Mouse (Mus musculus): ENCODE measurements at regions not wholly inside any gene's neighbourhood (a gene's known extent, or its start where the extent isn't known, plus 50 kb on each side); places are given as distances from the start of the nearest gene placed in this dataset.

DNA sequence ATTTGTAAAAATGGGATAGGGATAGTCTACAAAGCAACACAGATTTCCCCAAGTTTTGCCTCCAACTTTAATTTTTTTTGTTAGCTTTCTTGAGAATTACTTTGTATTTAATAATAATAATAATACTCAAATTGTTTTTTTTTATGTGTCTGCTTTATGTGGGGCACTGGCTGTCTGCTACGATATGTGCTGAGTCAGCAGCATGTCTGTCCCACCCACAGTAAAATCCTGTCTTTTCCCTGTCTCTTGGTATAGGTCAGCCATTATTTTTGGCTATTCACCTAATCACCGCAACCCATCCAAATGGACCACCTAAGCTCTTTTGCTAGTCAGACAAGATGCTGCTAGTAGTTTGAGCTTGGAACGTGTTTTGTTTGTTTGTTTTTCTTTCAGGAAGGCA lies 473.0 kb downstream of the Hs3st4 start:
- no peaks in the 10 kb centered on the region for H3K4me1 ChIP-seq (ENCODE audit: control insufficient read depth, insufficient read depth, low read length)
- H3K9me3 ChIP-seq (ENCODE audit: control insufficient read depth, low read length) = no peaks in the 10 kb centered on the region
- DNase-seq (ENCODE audit: low spot score) (no peak), ATAC-seq (ENCODE audit: insufficient read depth, low FRiP score, low TSS enrichment) (no peak)
- WGBS = 84% methylated on average over 3 of the region's 3 CpGs
- no peak overlapping the region for H3K4me2 ChIP-seq (ENCODE audit: low read depth)
- H3K27ac ChIP-seq (ENCODE audit: low read depth, low read length) = no peak overlapping the region
- H3K9ac ChIP-seq (ENCODE audit: low read length) = no peak overlapping the region
- H3K4me3 ChIP-seq (ENCODE audit: low read depth, low read length) = no peak overlapping the region
- H3K36me3 ChIP-seq (ENCODE audit: control insufficient read depth, insufficient read depth, low read length) = no peaks in the 10 kb centered on the region
- no peaks in the 10 kb centered on the region for H3K27me3 ChIP-seq (ENCODE audit: control insufficient read depth, insufficient read depth, low read length)

DNA sequence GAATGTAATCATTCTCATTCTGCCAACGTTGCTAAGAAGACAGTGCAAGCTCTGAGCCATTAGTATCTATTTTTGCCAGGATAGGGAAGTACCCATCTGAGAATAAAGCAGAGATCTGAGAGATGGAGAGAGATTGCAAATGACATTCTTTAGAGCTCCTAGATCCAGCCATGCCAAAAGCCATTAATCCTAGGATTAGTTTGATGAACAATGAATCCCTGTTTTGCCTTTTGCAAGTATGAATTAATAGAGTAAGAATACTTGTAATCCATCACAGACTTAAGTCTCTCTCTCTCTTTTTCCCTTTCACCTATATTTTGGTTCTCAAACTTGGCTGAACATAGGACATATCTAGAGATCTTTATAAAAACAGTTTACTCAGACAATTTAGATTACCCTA lies 504.7 kb downstream of the Hs3st4 start:
- H3K4me3 ChIP-seq (ENCODE audit: low read depth, low read length) = no peak overlapping the region
- H3K27me3 ChIP-seq (ENCODE audit: control insufficient read depth, insufficient read depth, low read length) = no peaks in the 10 kb centered on the region
- H3K4me1 ChIP-seq (ENCODE audit: control insufficient read depth, insufficient read depth, low read length) = no peaks in the 10 kb centered on the region
- no peaks in the 10 kb centered on the region for H3K9me3 ChIP-seq (ENCODE audit: control insufficient read depth, low read length)
- no peak overlapping the region for H3K4me2 ChIP-seq (ENCODE audit: low read depth)
- H3K27ac ChIP-seq (ENCODE audit: low read depth, low read length) = no peak overlapping the region
- 67% methylated on average over 1 of the region's 1 CpGs for WGBS
- no peak for ATAC-seq (ENCODE audit: insufficient read depth, low FRiP score, low TSS enrichment)
- no peaks in the 10 kb centered on the region for H3K36me3 ChIP-seq (ENCODE audit: control insufficient read depth, insufficient read depth, low read length)
- no peak for DNase-seq (ENCODE audit: low spot score)
- no peak overlapping the region for H3K9ac ChIP-seq (ENCODE audit: low read length)

- no peaks in the 10 kb centered on the region for H3K9me3 ChIP-seq (ENCODE audit: control insufficient read depth, low read length)
- no peak overlapping the region for H3K9ac ChIP-seq (ENCODE audit: low read length)
- ATAC-seq (ENCODE audit: insufficient read depth, low FRiP score, low TSS enrichment) (no peak), DNase-seq (ENCODE audit: low spot score) (no peak)
- no peaks in the 10 kb centered on the region for H3K4me1 ChIP-seq (ENCODE audit: control insufficient read depth, insufficient read depth, low read length)
- H3K4me2 ChIP-seq (ENCODE audit: low read depth) = no peak overlapping the region
- WGBS = 51% methylated on average over 3 of the region's 3 CpGs
- no peaks in the 10 kb centered on the region for H3K27me3 ChIP-seq (ENCODE audit: control insufficient read depth, insufficient read depth, low read length)
- no peaks in the 10 kb centered on the region for H3K36me3 ChIP-seq (ENCODE audit: control insufficient read depth, insufficient read depth, low read length)
- H3K27ac ChIP-seq (ENCODE audit: low read depth, low read length) = no peak overlapping the region
- H3K4me3 ChIP-seq (ENCODE audit: low read depth, low read length) = no peak overlapping the region
Measured at GRCm38 (mm10) chr7:124491109-124491793, 508.6 kb downstream of the Hs3st4 start.

DNA sequence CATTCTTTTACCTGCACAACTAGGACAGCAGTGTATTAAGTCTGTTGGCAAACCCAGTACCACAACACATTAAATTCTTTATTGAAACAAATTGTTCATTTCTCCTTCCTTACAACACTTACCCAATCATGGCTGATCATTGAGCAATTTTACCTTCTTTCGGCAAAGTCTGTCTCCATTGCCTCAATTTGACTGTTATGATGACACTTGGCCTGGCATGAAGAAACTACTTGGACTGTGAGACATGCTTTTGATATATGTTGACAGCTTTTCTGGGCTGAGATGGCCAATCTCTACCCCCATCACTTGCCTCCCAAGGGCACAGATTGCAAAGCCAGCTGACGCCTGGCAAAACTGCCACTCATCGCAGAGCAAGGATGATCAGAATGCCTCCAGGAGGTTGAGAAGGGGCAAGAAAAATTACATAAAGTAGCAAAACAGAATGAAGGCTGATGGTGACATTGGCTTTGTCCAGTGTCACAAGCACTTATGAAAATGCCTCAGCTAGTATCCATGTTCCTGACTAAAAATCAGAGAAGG lies 509.3 kb downstream of the Hs3st4 start:
- no peak overlapping the region for H3K27ac ChIP-seq (ENCODE audit: low read depth, low read length)
- DNase-seq (ENCODE audit: low spot score) (no peak), ATAC-seq (ENCODE audit: insufficient read depth, low FRiP score, low TSS enrichment) (no peak)
- H3K4me1 ChIP-seq (ENCODE audit: control insufficient read depth, insufficient read depth, low read length) = no peaks in the 10 kb centered on the region
- H3K9me3 ChIP-seq (ENCODE audit: control insufficient read depth, low read length) = no peaks in the 10 kb centered on the region
- H3K4me3 ChIP-seq (ENCODE audit: low read depth, low read length) = no peak overlapping the region
- H3K4me2 ChIP-seq (ENCODE audit: low read depth) = no peak overlapping the region
- 99% methylated on average over 3 of the region's 3 CpGs for WGBS
- no peaks in the 10 kb centered on the region for H3K36me3 ChIP-seq (ENCODE audit: control insufficient read depth, insufficient read depth, low read length)
- H3K9ac ChIP-seq (ENCODE audit: low read length) = no peak overlapping the region
- H3K27me3 ChIP-seq (ENCODE audit: control insufficient read depth, insufficient read depth, low read length) = no peaks in the 10 kb centered on the region

GRCm38 (mm10) chr7:124500636-124501035 lies 518.0 kb downstream of the Hs3st4 start:
- DNase-seq (ENCODE audit: low spot score) = no peak
- Histone ChIP-seq H3K9me3 (ENCODE audit: control insufficient read depth, low read length) (no peaks in the 10 kb centered on the region), H3K27ac (ENCODE audit: low read depth, low read length) (no peak overlapping the region), H3K4me1 (ENCODE audit: control insufficient read depth, insufficient read depth, low read length) (no peaks in the 10 kb centered on the region), H3K36me3 (ENCODE audit: control insufficient read depth, insufficient read depth, low read length) (no peaks in the 10 kb centered on the region), H3K27me3 (ENCODE audit: control insufficient read depth, insufficient read depth, low read length) (no peaks in the 10 kb centered on the region), H3K4me2 (ENCODE audit: low read depth) (no peak overlapping the region), H3K4me3 (ENCODE audit: low read depth, low read length) (no peak overlapping the region), H3K9ac (ENCODE audit: low read length) (no peak overlapping the region)
- WGBS = 61% methylated on average over 3 of the region's 3 CpGs
- ATAC-seq (ENCODE audit: insufficient read depth, low FRiP score, low TSS enrichment) = no peak

- H3K27me3 ChIP-seq (ENCODE audit: control insufficient read depth, insufficient read depth, low read length) = no peaks in the 10 kb centered on the region
- no peak overlapping the region for H3K9ac ChIP-seq (ENCODE audit: low read length)
- DNase-seq (ENCODE audit: low spot score) = no peak
- no peaks in the 10 kb centered on the region for H3K4me1 ChIP-seq (ENCODE audit: control insufficient read depth, insufficient read depth, low read length)
- H3K27ac ChIP-seq (ENCODE audit: low read depth, low read length) = no peak overlapping the region
- H3K36me3 ChIP-seq (ENCODE audit: control insufficient read depth, insufficient read depth, low read length) = no peaks in the 10 kb centered on the region
- no peak for ATAC-seq (ENCODE audit: insufficient read depth, low FRiP score, low TSS enrichment)
- H3K9me3 ChIP-seq (ENCODE audit: control insufficient read depth, low read length) = no peaks in the 10 kb centered on the region
- no peak overlapping the region for H3K4me3 ChIP-seq (ENCODE audit: low read depth, low read length)
- H3K4me2 ChIP-seq (ENCODE audit: low read depth) = no peak overlapping the region
- 93% methylated on average over 5 of the region's 5 CpGs for WGBS
Measured at GRCm38 (mm10) chr7:124502760-124503159, 520.1 kb downstream of the Hs3st4 start.

- no peaks in the 10 kb centered on the region for H3K9me3 ChIP-seq (ENCODE audit: control insufficient read depth, low read length)
- H3K36me3 ChIP-seq (ENCODE audit: control insufficient read depth, insufficient read depth, low read length) = no peaks in the 10 kb centered on the region
- H3K9ac ChIP-seq (ENCODE audit: low read length) = no peak overlapping the region
- no peak overlapping the region for H3K4me2 ChIP-seq (ENCODE audit: low read depth)
- no peaks in the 10 kb centered on the region for H3K27me3 ChIP-seq (ENCODE audit: control insufficient read depth, insufficient read depth, low read length)
- no peaks in the 10 kb centered on the region for H3K4me1 ChIP-seq (ENCODE audit: control insufficient read depth, insufficient read depth, low read length)
- no peak overlapping the region for H3K27ac ChIP-seq (ENCODE audit: low read depth, low read length)
- ATAC-seq (ENCODE audit: insufficient read depth, low FRiP score, low TSS enrichment) = no peak
- no peak overlapping the region for H3K4me3 ChIP-seq (ENCODE audit: low read depth, low read length)
- no peak for DNase-seq (ENCODE audit: low spot score)
- WGBS = 88% methylated on average over 1 of the region's 1 CpGs
Measured at GRCm38 (mm10) chr7:124549038-124549437, 566.4 kb downstream of the Hs3st4 start.

DNA sequence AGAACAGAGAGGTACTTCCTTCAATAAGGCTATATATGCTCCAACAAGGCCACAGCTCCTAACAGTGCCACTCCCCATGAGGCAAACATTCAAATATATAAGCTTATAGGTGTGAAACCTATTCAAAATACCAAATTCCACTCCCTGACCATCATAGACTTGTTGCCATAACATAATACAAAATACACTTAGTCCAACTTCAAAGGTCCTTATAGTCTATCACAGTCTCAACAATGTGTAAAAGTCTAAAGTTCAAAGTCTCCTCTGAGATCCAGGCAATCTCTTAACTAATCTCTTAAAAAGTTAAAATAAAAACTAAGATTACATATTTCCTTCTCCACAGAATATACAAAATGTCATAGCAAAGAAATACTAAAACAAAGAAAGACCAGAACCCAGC lies 574.5 kb downstream of the Hs3st4 start:
- ATAC-seq (ENCODE audit: insufficient read depth, low FRiP score, low TSS enrichment) (no peak), DNase-seq (ENCODE audit: low spot score) (no peak)
- H3K27me3 ChIP-seq (ENCODE audit: control insufficient read depth, insufficient read depth, low read length) = no peaks in the 10 kb centered on the region
- H3K9ac ChIP-seq (ENCODE audit: low read length) = no peak overlapping the region
- H3K36me3 ChIP-seq (ENCODE audit: control insufficient read depth, insufficient read depth, low read length) = no peaks in the 10 kb centered on the region
- no peaks in the 10 kb centered on the region for H3K4me1 ChIP-seq (ENCODE audit: control insufficient read depth, insufficient read depth, low read length)
- H3K27ac ChIP-seq (ENCODE audit: low read depth, low read length) = no peak overlapping the region
- H3K4me2 ChIP-seq (ENCODE audit: low read depth) = no peak overlapping the region
- no peaks in the 10 kb centered on the region for H3K9me3 ChIP-seq (ENCODE audit: control insufficient read depth, low read length)
- no peak overlapping the region for H3K4me3 ChIP-seq (ENCODE audit: low read depth, low read length)

- Histone ChIP-seq H3K9ac (ENCODE audit: low read length) (no peak overlapping the region), H3K9me3 (ENCODE audit: control insufficient read depth, low read length) (no peaks in the 10 kb centered on the region), H3K27ac (ENCODE audit: low read depth, low read length) (no peak overlapping the region), H3K4me1 (ENCODE audit: control insufficient read depth, insufficient read depth, low read length) (no peaks in the 10 kb centered on the region), H3K4me3 (ENCODE audit: low read depth, low read length) (no peak overlapping the region), H3K36me3 (ENCODE audit: control insufficient read depth, insufficient read depth, low read length) (no peaks in the 10 kb centered on the region), H3K27me3 (ENCODE audit: control insufficient read depth, insufficient read depth, low read length) (no peaks in the 10 kb centered on the region), H3K4me2 (ENCODE audit: low read depth) (no peak overlapping the region)
- no peak for ATAC-seq (ENCODE audit: insufficient read depth, low FRiP score, low TSS enrichment)
- DNase-seq (ENCODE audit: low spot score) = no peak
Measured at GRCm38 (mm10) chr7:124570804-124571203, 588.1 kb downstream of the Hs3st4 start.
